Mouse (Mus musculus): ENCODE results near the gene Crlf2. TPM values are rescaled to one million over a fixed set of nuclear protein-coding genes. Genes with fewer than 3 reads are reported as not detected.

Crlf2 gene
- polyA plus RNA-seq, 1 experiment from 2014 or later, result 9.3 TPM

Other genes with a start within 250 kb of the Crlf2 start
- not detected in 2 replicates for gene Vmn2r16, start 228.8 kb downstream of the Crlf2 start, polyA plus RNA-seq (2014; fragmentation: Nextera tagmentation; extraction: Ambion mirVana)
- not detected in 2 replicates for gene Vmn2r17, start 139.3 kb downstream of the Crlf2 start, polyA plus RNA-seq (2014; fragmentation: Nextera tagmentation; extraction: Ambion mirVana)
- gene 5430403G16Rik, start 132.0 kb upstream of the Crlf2 start, polyA plus RNA-seq (2014; fragmentation: Nextera tagmentation; extraction: Ambion mirVana), result 1.7 and 2.0 TPM in 2 replicates
- gene 4930522L14Rik, start 192.9 kb upstream of the Crlf2 start, polyA plus RNA-seq (2014; fragmentation: Nextera tagmentation; extraction: Ambion mirVana), result 3.8 and 4.5 TPM in 2 replicates

All from midbrain, embryonic 14.5 days (tissue).